Mouse (Mus musculus) spleen, adult 2 months (tissue): Measurements from ENCODE around the gene Myom3. TPM values are rescaled to one million over a fixed set of nuclear protein-coding genes. Genes with fewer than 3 reads are reported as not detected.

Experiments used
- DNase-seq, 2 experiments: peaks; one replicate each; pipeline versions ENCODE4 v3.0.0 to v3.0.0-alpha.2; 2012 to 2021; ENCODE audit warnings: low spot score in 2 of 2, low read depth in 1 of 2
- H3K27ac ChIP-seq: fragments of 200-500 bp; 2 replicates; pipeline ENCODE4 v1.5.1; 2012; ENCODE audit warnings: low read length, inconsistent platforms; ENCODE audit not compliant: insufficient read depth
- H3K27me3 ChIP-seq: fragments of 200-500 bp; 2 replicates; pipeline ENCODE4 v1.6.1; 2012; ENCODE audit warnings: mild to moderate bottlenecking, moderate library complexity, low read length, inconsistent platforms; ENCODE audit not compliant: control insufficient read depth, insufficient read depth
- H3K36me3 ChIP-seq: fragments of 200-500 bp; 2 replicates; pipeline ENCODE4 v1.6.1; 2012; ENCODE audit warnings: mild to moderate bottlenecking, low read length, inconsistent platforms; ENCODE audit not compliant: control insufficient read depth, insufficient read depth
- H3K4me1 ChIP-seq: fragments of 200-500 bp; 2 replicates; pipeline ENCODE4 v1.6.1; 2011; ENCODE audit warnings: inconsistent platforms; ENCODE audit not compliant: control insufficient read depth, insufficient read depth, insufficient read length
- H3K4me3 ChIP-seq: fragments of 200-500 bp; 2 replicates; pipeline ENCODE4 v1.5.1; 2011; ENCODE audit warnings: mild to moderate bottlenecking, inconsistent platforms; ENCODE audit not compliant: insufficient read depth, insufficient read length; ENCODE audit errors: extremely low read depth
- CTCF ChIP-seq: fragments of 200-500 bp; IDR thresholded peaks from 2 replicates; pipeline ENCODE4 v1.5.1; 2011; ENCODE audit warnings: mild to moderate bottlenecking, inconsistent platforms; ENCODE audit not compliant: insufficient read depth, insufficient read length, insufficient replicate concordance; ENCODE audit errors: extremely low read depth
- POLR2A ChIP-seq: fragments of 200-500 bp; IDR thresholded peaks from 2 replicates; pipeline ENCODE4 v1.6.1; 2011; ENCODE audit warnings: low read depth, low read length, inconsistent platforms
- WGBS: fragments of 180-500 bp; shearing (Covaris S2); methylation state at CpG from one replicate; pipeline ENCODE4 v1.1.7; 2018; 5-methylcytosine and 5-hydroxymethylcytosine counted together
- polyA plus RNA-seq: library from polyadenylated mRNA; depleted of rRNA; stranded (reverse); fragments of >200 nt; gene quantifications from 2 replicates; pipeline ENCODE4 v1.2.3, GENCODE M21; 2012

The Myom3 gene
- polyA plus RNA-seq, 1 experiment: 0.22 TPM

GRCm38 (mm10) chr4:135761048-135761447, 1.5 kb downstream of the Myom3 start:
- Histone ChIP-seq H3K36me3 (no peaks in the 10 kb centered on the region), H3K4me3 (no peak overlapping the region), H3K27ac (no peak overlapping the region), H3K4me1 (no peaks in the 10 kb centered on the region; the same call in none of the 2 replicates), H3K27me3 (no peaks in the 10 kb centered on the region)
- WGBS: 90% methylated on average over 8 of the region's 8 CpGs
- no peak for DNase-seq
- no peak for TF ChIP-seq POLR2A
- no peak for TF ChIP-seq CTCF

- Histone ChIP-seq H3K27ac (no peak overlapping the region), H3K4me1 (no peaks in the 10 kb centered on the region; the same call in none of the 2 replicates), H3K27me3 (no peaks in the 10 kb centered on the region), H3K4me3 (no peak overlapping the region), H3K36me3 (no peaks in the 10 kb centered on the region)
- 90% methylated on average over 7 of the region's 7 CpGs for WGBS
- TF ChIP-seq POLR2A: no peak
- no peak for TF ChIP-seq CTCF
- DNase-seq: no peak
Measured at GRCm38 (mm10) chr4:135761569-135761968, 2.1 kb downstream of the Myom3 start.

GRCm38 (mm10) chr4:135762251-135762906, 2.9 kb downstream of the Myom3 start:
- no peak overlapping the region for H3K27ac ChIP-seq
- H3K4me3 ChIP-seq: peak overlapping the region; percentile 42; the same call in 1 of the 2 replicates
- no peaks in the 10 kb centered on the region for H3K36me3 ChIP-seq
- TF ChIP-seq POLR2A (no peak), CTCF (no peak)
- H3K27me3 ChIP-seq: no peaks in the 10 kb centered on the region
- DNase-seq: peak in 1 of 2 experiments; percentile 11
- H3K4me1 ChIP-seq: no peaks in the 10 kb centered on the region; the same call in none of the 2 replicates
- 9% methylated on average over 18 of the region's 19 CpGs for WGBS

- DNase-seq: no peak
- no peaks in the 10 kb centered on the region for H3K36me3 ChIP-seq
- WGBS: 92% methylated on average over 13 of the region's 13 CpGs
- H3K27me3 ChIP-seq: no peaks in the 10 kb centered on the region
- no peak overlapping the region for H3K27ac ChIP-seq
- H3K4me3 ChIP-seq: no peak overlapping the region
- no peak for TF ChIP-seq CTCF
- TF ChIP-seq POLR2A: no peak
- no peaks in the 10 kb centered on the region; the same call in 1 of the 2 replicates for H3K4me1 ChIP-seq
Measured at GRCm38 (mm10) chr4:135764700-135765099, 5.2 kb downstream of the Myom3 start.

GRCm38 (mm10) chr4:135765707-135766106, 6.2 kb downstream of the Myom3 start:
- Histone ChIP-seq H3K4me3 (no peak overlapping the region), H3K27ac (no peak overlapping the region), H3K4me1 (no peaks in the 10 kb centered on the region; the same call in 1 of the 2 replicates), H3K27me3 (no peaks in the 10 kb centered on the region), H3K36me3 (no peaks in the 10 kb centered on the region)
- WGBS: 82% methylated on average over 8 of the region's 8 CpGs
- no peak for DNase-seq
- no peak for TF ChIP-seq POLR2A
- TF ChIP-seq CTCF: no peak

- TF ChIP-seq CTCF: no peak
- TF ChIP-seq POLR2A: no peak
- H3K36me3 ChIP-seq: no peaks in the 10 kb centered on the region
- no peaks in the 10 kb centered on the region for H3K27me3 ChIP-seq
- 87% methylated on average over 3 of the region's 3 CpGs for whole genome bisulfite sequencing
- no peak overlapping the region for H3K4me3 ChIP-seq
- no peaks in the 10 kb centered on the region; the same call in 1 of the 2 replicates for H3K4me1 ChIP-seq
- no peak for DNase-seq
- H3K27ac ChIP-seq: no peak overlapping the region
Measured at GRCm38 (mm10) chr4:135766976-135767375, 7.5 kb downstream of the Myom3 start.
